Mouse (Mus musculus): ENCODE measurements around the gene Vsig8.

DNA sequence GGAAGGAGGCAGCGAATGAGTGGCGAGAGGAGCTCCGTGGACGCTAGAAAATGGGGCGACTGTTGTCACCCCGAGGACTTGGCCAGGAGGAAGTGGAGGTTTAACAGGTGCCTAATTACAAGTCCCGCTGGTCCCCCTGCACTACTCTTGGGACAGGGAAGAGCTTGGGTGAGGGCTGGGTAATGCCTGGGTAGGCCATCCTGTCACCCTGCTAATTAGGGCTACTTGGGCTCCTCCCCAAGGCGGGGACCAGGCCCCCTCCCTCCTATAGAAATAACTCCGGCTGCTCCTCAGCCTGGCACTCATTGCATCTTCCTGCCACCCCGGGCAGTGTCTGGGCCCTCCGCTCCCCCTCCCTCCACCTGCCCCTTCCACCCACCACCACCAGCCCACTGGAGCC is at the start of gene Vsig8:
- TF ChIP-seq CTCF (IDR thresholded peaks at IDR 0.05; ENCODE audit: control insufficient read depth, insufficient read depth, low read length), result no peak
- TF ChIP-seq POLR2A (IDR thresholded peaks at IDR 0.05; ENCODE audit: borderline replicate concordance, control insufficient read depth, low read depth, low read length), result no peak

Measured in bone marrow, adult 2 months (tissue).